Mouse (Mus musculus) liver, embryonic 12.5 days (tissue): ENCODE measurements around the gene Cenpe. TPM values are rescaled to one million over a fixed set of nuclear protein-coding genes. Genes with fewer than 3 reads are reported as not detected.
"Not testable (repeated sequence)": the region's sequence is repeated elsewhere in the genome, so short reads cannot be mapped to it uniquely, and the experiment has no call there.

Experiments
- ATAC-seq: fragments of 200-750 bp; cut with Nextera tagmentation; 2 replicates; pipeline ENCODE4 v1.8.0; 2017; ENCODE audit warnings: moderate number of reproducible peaks, mild to moderate bottlenecking, moderate library complexity
- H3K27ac ChIP-seq: fragments of 300-500 bp; sonication (generic); 2 replicates; pipeline ENCODE4 v1.5.1; 2016; ENCODE audit warnings: mild to moderate bottlenecking
- H3K27me3 ChIP-seq: fragments of 300-500 bp; sonication (generic); replicated peaks from 2 replicates; pipeline ENCODE4 v1.6.1; 2016; ENCODE audit warnings: mild to moderate bottlenecking, moderate library complexity
- H3K36me3 ChIP-seq: fragments of 300-500 bp; sonication (generic); 2 replicates; pipeline ENCODE4 v1.6.1; 2016; ENCODE audit warnings: mild to moderate bottlenecking, moderate library complexity
- H3K4me1 ChIP-seq: fragments of 300-500 bp; sonication (generic); 2 replicates; pipeline ENCODE4 v1.6.1; 2016
- H3K4me2 ChIP-seq: fragments of 300-500 bp; sonication (generic); 2 replicates; pipeline ENCODE4 v1.6.1; 2016; ENCODE audit warnings: mild to moderate bottlenecking, moderate library complexity
- H3K4me3 ChIP-seq: fragments of 300-500 bp; sonication (generic); 2 replicates; pipeline ENCODE4 v1.5.1; 2016; ENCODE audit warnings: mild to moderate bottlenecking, moderate library complexity
- H3K9ac ChIP-seq: fragments of 300-500 bp; sonication (generic); 2 replicates; pipeline ENCODE4 v1.6.1; 2016; ENCODE audit warnings: mild to moderate bottlenecking, moderate library complexity
- H3K9me3 ChIP-seq: fragments of 300-500 bp; sonication (generic); replicated peaks from 2 replicates; pipeline ENCODE4 v1.6.1; 2016; ENCODE audit warnings: mild to moderate bottlenecking, moderate library complexity
- WGBS: fragments of 180-500 bp; shearing (Covaris S2); methylation state at CpG from one replicate; pipeline ENCODE4 v1.1.7; 2016; ENCODE audit not compliant: insufficient replicate concordance; 5-methylcytosine and 5-hydroxymethylcytosine counted together
- polyA plus RNA-seq: library from polyadenylated mRNA; unstranded; fragments of >200 nt; fragmentation: Nextera tagmentation; extraction: Ambion mirVana; gene quantifications from 2 replicates; pipeline ENCODE4 v1.2.1, GENCODE M21; 2016

The Cenpe gene
- 25.5 and 27.0 TPM in 2 replicates for polyA plus RNA-seq

- ATAC-seq: peak; percentile 89
- H3K9me3 ChIP-seq: no peaks in the 10 kb centered on the region
- H3K9ac ChIP-seq: peak within 1 kb of the TSS; percentile 93
- peak within 1 kb of the TSS; percentile 78 for H3K27ac ChIP-seq
- peak within 1 kb of the TSS; percentile 81 for H3K4me2 ChIP-seq
- peaks cover 25% of the 10 kb centered on the region for H3K36me3 ChIP-seq
- H3K4me3 ChIP-seq: peak within 1 kb of the TSS; percentile 90
- H3K4me1 ChIP-seq: peaks cover 18% of the 10 kb centered on the region
- WGBS: 6% methylated on average over 29 of the region's 29 CpGs
- H3K27me3 ChIP-seq: no peaks in the 10 kb centered on the region
These were observed at the start of gene Cenpe for GRCm38 (mm10) chr3:135211805-135212657. Gene Cenpe, plus strand, starts transcription at chr3:135212537.

DNA sequence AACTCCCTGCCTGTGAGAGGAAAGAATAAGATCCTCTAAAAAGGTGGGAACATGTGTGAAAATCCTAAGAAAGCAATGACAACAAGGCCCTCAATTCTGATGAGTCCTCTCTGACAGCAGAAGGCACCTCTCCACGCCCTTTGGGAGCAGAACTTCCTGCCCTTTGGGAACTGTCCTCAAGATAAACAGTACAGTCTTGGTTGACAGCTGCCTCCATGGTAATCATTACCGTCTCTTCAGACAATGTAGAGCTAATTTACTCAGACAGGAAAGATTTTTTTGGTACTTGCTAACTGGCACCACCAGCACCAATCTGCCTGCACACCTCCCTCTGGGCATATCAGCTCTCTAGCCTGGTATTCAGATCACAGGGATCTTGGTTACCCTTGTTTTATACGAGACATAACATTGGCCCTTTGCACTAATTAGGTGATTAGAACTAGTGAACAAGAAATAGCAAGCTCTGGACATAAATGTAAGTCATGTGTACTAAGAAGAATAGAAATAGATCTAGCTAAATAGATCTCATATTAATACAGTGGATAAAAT is 40.4 kb upstream of the Cenpe start:
- no peaks in the 10 kb centered on the region for H3K9me3 ChIP-seq
- no peak overlapping the region for H3K4me3 ChIP-seq
- no peak for ATAC-seq
- 33% methylated on average over 3 of the region's 3 CpGs for WGBS
- H3K36me3 ChIP-seq: no peaks in the 10 kb centered on the region
- H3K27me3 ChIP-seq: no peaks in the 10 kb centered on the region
- H3K9ac ChIP-seq: no peak overlapping the region
- no peaks in the 10 kb centered on the region for H3K4me1 ChIP-seq
- H3K4me2 ChIP-seq: no peak overlapping the region
- H3K27ac ChIP-seq: no peak overlapping the region

DNA sequence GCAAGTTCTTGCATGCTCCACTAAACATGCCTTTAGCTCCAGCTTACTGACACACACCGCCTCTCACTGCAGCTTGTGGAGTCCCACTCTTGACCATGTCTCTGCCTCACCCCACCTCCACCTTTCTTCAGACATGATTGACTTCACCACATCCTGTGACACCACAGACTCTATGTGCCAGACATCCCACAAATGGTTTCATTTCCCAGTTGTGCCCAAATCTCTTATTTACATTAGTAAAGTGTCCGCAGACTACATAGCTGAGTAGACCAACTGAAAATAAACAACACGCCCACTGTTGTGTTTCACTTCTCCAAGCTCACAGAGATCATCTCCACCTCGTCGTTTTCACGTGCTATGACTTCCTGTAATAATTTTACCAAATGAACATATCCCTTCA is 20.5 kb upstream of the Cenpe start:
- Histone ChIP-seq H3K9ac (no peak overlapping the region), H3K27ac (no peak overlapping the region), H3K36me3 (no peaks in the 10 kb centered on the region), H3K9me3 (no peaks in the 10 kb centered on the region), H3K4me2 (no peak overlapping the region), H3K4me3 (no peak overlapping the region), H3K4me1 (no peaks in the 10 kb centered on the region), H3K27me3 (no peaks in the 10 kb centered on the region)
- no peak for ATAC-seq
- 62% methylated on average over 6 of the region's 6 CpGs for WGBS

- H3K4me3 ChIP-seq, H3K27me3 ChIP-seq, H3K9ac ChIP-seq, H3K9me3 ChIP-seq, H3K36me3 ChIP-seq, H3K4me1 ChIP-seq, ATAC-seq, H3K4me2 ChIP-seq, H3K27ac ChIP-seq: not testable (repeated sequence)
- 54% methylated on average over 2 of the region's 2 CpGs for WGBS
These were observed 14.3 kb upstream of the Cenpe start for GRCm38 (mm10) chr3:135198051-135198450.

DNA sequence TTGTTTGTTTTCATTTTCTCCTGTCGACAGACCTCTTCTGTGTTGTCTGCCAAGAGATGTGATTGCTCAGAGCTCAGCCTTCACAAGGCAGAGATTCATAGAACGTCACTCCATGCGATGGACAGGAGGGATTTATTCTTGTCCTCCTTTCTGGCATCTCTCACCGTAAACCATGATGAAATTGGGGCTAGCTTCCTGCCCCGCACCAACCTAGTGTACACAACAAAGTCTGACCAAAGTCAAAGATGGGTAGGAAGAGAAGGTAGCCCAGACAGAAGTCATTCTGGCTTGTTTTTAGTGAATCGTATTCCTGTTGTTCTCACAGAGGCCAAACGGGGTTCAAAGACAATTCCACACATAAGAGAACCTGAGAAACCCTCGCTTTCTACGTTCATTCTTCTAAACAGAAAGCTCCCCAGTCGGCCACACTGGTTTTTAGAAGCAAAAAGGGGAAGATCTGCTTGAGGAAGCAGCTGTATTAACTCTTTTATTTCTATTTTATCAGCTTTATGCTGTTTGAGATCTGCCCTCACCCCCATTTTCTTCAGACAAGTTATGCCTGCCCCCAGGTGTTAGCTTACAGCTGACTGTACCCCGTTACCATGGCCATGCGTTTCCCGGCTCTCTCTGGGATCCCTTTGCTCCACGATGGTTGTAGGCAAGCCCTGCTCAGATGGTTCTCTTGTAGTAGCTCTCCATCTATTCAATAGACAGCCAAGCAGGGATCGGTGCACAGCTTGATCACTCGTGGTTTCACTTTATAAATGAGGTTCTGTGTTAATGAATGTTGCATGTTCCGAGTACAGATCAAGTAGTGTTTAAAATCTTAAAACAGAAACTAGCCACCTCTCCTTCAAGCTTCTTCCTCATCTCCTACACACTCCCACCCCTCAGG is 11.7 kb upstream of the Cenpe start:
- Histone ChIP-seq H3K4me1 (no peaks in the 10 kb centered on the region), H3K9ac (no peak overlapping the region), H3K27me3 (no peaks in the 10 kb centered on the region), H3K36me3 (no peaks in the 10 kb centered on the region), H3K4me3 (no peak overlapping the region), H3K9me3 (no peaks in the 10 kb centered on the region), H3K27ac (no peak overlapping the region), H3K4me2 (no peak overlapping the region)
- ATAC-seq: no peak
- WGBS: 71% methylated on average over 17 of the region's 17 CpGs

- Histone ChIP-seq H3K4me3 (no peak overlapping the region), H3K9ac (no peak overlapping the region), H3K4me1 (peaks cover under 1% of the 10 kb centered on the region), H3K9me3 (no peaks in the 10 kb centered on the region), H3K27ac (no peak overlapping the region), H3K27me3 (no peaks in the 10 kb centered on the region), H3K36me3 (no peaks in the 10 kb centered on the region), H3K4me2 (no peak overlapping the region)
- no peak for ATAC-seq
- WGBS: 40% methylated on average over 4 of the region's 4 CpGs
These were observed 5.7 kb upstream of the Cenpe start for GRCm38 (mm10) chr3:135206621-135207020.

GRCm38 (mm10) chr3:135212658-135213350 is 467 bp downstream of the Cenpe start:
- WGBS: under 1% methylated on average over 26 of the region's 26 CpGs
- Histone ChIP-seq H3K4me1 (peaks cover 18% of the 10 kb centered on the region), H3K4me2 (peak overlapping the region; percentile 81), H3K27ac (peak overlapping the region; percentile 78), H3K9ac (peak overlapping the region; percentile 93), H3K4me3 (peak overlapping the region; percentile 90), H3K9me3 (no peaks in the 10 kb centered on the region), H3K27me3 (no peaks in the 10 kb centered on the region), H3K36me3 (peaks cover 31% of the 10 kb centered on the region)
- ATAC-seq: peak; percentile 80

- no peaks in the 10 kb centered on the region for H3K4me1 ChIP-seq
- H3K4me2 ChIP-seq: no peak overlapping the region
- H3K9ac ChIP-seq: no peak overlapping the region
- ATAC-seq: no peak
- no peak overlapping the region for H3K4me3 ChIP-seq
- peaks cover 80% of the 10 kb centered on the region for H3K36me3 ChIP-seq
- no peak overlapping the region for H3K27ac ChIP-seq
- no peaks in the 10 kb centered on the region for H3K9me3 ChIP-seq
- H3K27me3 ChIP-seq: no peaks in the 10 kb centered on the region
- 73% methylated on average over 3 of the region's 3 CpGs for WGBS
These were observed 19.7 kb downstream of the Cenpe start for GRCm38 (mm10) chr3:135232058-135232457.

- H3K9me3 ChIP-seq: no peaks in the 10 kb centered on the region
- 87% methylated on average over 3 of the region's 3 CpGs for WGBS
- peaks cover 84% of the 10 kb centered on the region for H3K36me3 ChIP-seq
- H3K4me2 ChIP-seq: no peak overlapping the region
- no peaks in the 10 kb centered on the region for H3K27me3 ChIP-seq
- no peak overlapping the region for H3K4me3 ChIP-seq
- H3K4me1 ChIP-seq: no peaks in the 10 kb centered on the region
- no peak overlapping the region for H3K27ac ChIP-seq
- no peak overlapping the region for H3K9ac ChIP-seq
- no peak for ATAC-seq
These were observed 20.1 kb downstream of the Cenpe start for GRCm38 (mm10) chr3:135232462-135232861.

GRCm38 (mm10) chr3:135245733-135246132 is 33.4 kb downstream of the Cenpe start:
- H3K27me3 ChIP-seq: no peaks in the 10 kb centered on the region
- no peak overlapping the region for H3K4me2 ChIP-seq
- no peaks in the 10 kb centered on the region for H3K9me3 ChIP-seq
- no peak for ATAC-seq
- no peaks in the 10 kb centered on the region for H3K4me1 ChIP-seq
- peaks cover 98% of the 10 kb centered on the region for H3K36me3 ChIP-seq
- H3K9ac ChIP-seq: no peak overlapping the region
- H3K4me3 ChIP-seq: no peak overlapping the region
- H3K27ac ChIP-seq: no peak overlapping the region

DNA sequence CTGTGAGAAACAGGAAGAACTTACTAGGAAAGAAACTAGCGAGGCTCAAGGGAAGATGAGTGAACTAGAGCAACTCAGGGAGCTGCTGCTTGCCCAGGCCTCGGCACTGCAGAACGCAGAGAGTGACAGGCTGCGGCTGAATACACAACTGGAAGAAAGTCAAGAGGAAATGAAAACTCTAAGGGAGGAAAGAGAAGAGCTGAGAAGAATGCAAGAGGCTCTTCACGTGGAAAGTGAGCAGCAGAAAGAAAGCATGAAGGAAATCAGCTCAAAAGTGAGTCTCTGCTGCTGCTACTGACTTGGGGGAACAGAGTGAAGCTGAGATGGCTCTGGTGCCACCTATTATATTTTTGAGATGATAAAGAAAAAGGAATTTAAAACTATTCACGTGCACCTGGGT is 34.5 kb downstream of the Cenpe start:
- Histone ChIP-seq H3K4me3 (no peak overlapping the region), H3K4me1 (no peaks in the 10 kb centered on the region), H3K27me3 (no peaks in the 10 kb centered on the region), H3K27ac (no peak overlapping the region), H3K4me2 (no peak overlapping the region), H3K9me3 (no peaks in the 10 kb centered on the region), H3K36me3 (peaks cover 98% of the 10 kb centered on the region), H3K9ac (no peak overlapping the region)
- 90% methylated on average over 6 of the region's 6 CpGs for WGBS
- no peak for ATAC-seq
